In genomic region chr11:94209695-94210131, GRCm38 (mm10) we compare ENCODE assay signal across 8 mouse cellular contexts. TPM values are rescaled to one million over a fixed set of nuclear protein-coding genes. Genes with fewer than 3 reads are reported as not detected.
A peak's percentile ranks its signal among the peaks of the same experiment; 100 is the strongest.
DNase-seq lines count a peak whose midpoint lies in the region; ATAC-seq and TF ChIP-seq lines count a peak whose summit lies in the region.

No protein-coding gene starts in this region.

- TF ChIP-seq EP300 in heart, adult 2 months (IDR thresholded peaks at IDR 0.05; ENCODE audit: insufficient read depth, low read depth, low read length): no peak; the same call in 1 of the 2 replicates
- no peak for TF ChIP-seq EP300 in stomach, postnatal 0 days (optimal IDR thresholded peaks at IDR 0.05)

- TF ChIP-seq CTCF in heart, adult 2 months (IDR thresholded peaks at IDR 0.05): no peak
- TF ChIP-seq CTCF in lung, embryonic 14.5 days (IDR thresholded peaks at IDR 0.05; ENCODE audit: low read depth): no peak
- 0 out of 2 replicates have a peak, but pooled peaks have one; percentile 0 for TF ChIP-seq CTCF in stomach, postnatal 0 days (IDR thresholded peaks at IDR 0.05; ENCODE audit: low read depth)

- TF ChIP-seq POLR2A in heart, adult 2 months (IDR thresholded peaks at IDR 0.05; ENCODE audit: insufficient read depth, low read depth, low read length): no peak; the same call in 1 of the 2 replicates

- peak overlapping the region; percentile 76 for H3K4me3 ChIP-seq in heart, adult 2 months
- H3K4me3 ChIP-seq in hindbrain, embryonic 12.5 days: peak overlapping the region; percentile 98
- peak overlapping the region; percentile 43 for H3K4me3 ChIP-seq in lung, embryonic 14.5 days (ENCODE audit: low read depth, low read length)
- peak overlapping the region; percentile 28 for H3K4me3 ChIP-seq in stomach, postnatal 0 days (ENCODE audit: low read depth, low read length)

- H3K4me1 ChIP-seq in heart, adult 2 months (ENCODE audit: control insufficient read depth, insufficient read depth, low read length): no peaks in the 10 kb centered on the region
- peaks cover 20% of the 10 kb centered on the region for H3K4me1 ChIP-seq in hindbrain, embryonic 12.5 days
- H3K4me1 ChIP-seq in lung, embryonic 14.5 days (ENCODE audit: insufficient read depth): 0 out of 2 replicates have a peak, but pooled peaks cover 2% of the 10 kb centered on the region
- H3K4me1 ChIP-seq in stomach, postnatal 0 days (replicated peaks; ENCODE audit: control insufficient read depth, insufficient read depth): no peaks in the 10 kb centered on the region

- 0 out of 2 replicates have a peak, but pooled peaks cover 2% of the 10 kb centered on the region for H3K79me2 ChIP-seq in heart, adult 2 months (replicated peaks; ENCODE audit: control insufficient read depth, insufficient read depth, low read length)

- peak overlapping the region; percentile 94 for H3K27ac ChIP-seq in heart, adult 2 months
- H3K27ac ChIP-seq in hindbrain, embryonic 12.5 days: peak overlapping the region; percentile 99
- peak overlapping the region; percentile 96 for H3K27ac ChIP-seq in lung, embryonic 14.5 days (ENCODE audit: low read depth)
- peak overlapping the region; percentile 95 for H3K27ac ChIP-seq in stomach, postnatal 0 days (replicated peaks)

- 3% methylated on average over 14 of the region's 14 CpGs for WGBS in heart, adult 2 months
- 3% methylated on average over 14 of the region's 14 CpGs for WGBS in hindbrain, embryonic 12.5 days
- 2% methylated on average over 14 of the region's 14 CpGs for WGBS in lung, embryonic 14.5 days
- 1% methylated on average over 14 of the region's 14 CpGs for WGBS in stomach, postnatal 0 days

- ATAC-seq in hindbrain, embryonic 12.5 days (ENCODE audit: low FRiP score): no peak
- ATAC-seq in lung, embryonic 14.5 days (ENCODE audit: insufficient read depth): no peak
- no peak for ATAC-seq in stomach, postnatal 0 days (ENCODE audit: low FRiP score, low TSS enrichment)

- intact Hi-C loops in heart, adult 2 months (cut with DNase I): loop anchor here (1.0 to 5.0 kb wide), 4 partner anchors 26 to 242 kb away; partner anchors contain the start of genes Gm20390, Luc7l3 and Nme1

- peaks cover 5% of the 10 kb centered on the region for H3K36me3 ChIP-seq in heart, adult 2 months (ENCODE audit: control insufficient read depth, insufficient read depth, low read length)
- H3K36me3 ChIP-seq in hindbrain, embryonic 12.5 days: peaks cover 8% of the 10 kb centered on the region
- peaks cover 14% of the 10 kb centered on the region for H3K36me3 ChIP-seq in lung, embryonic 14.5 days (ENCODE audit: insufficient read depth)
- peaks cover 7% of the 10 kb centered on the region for H3K36me3 ChIP-seq in stomach, postnatal 0 days (ENCODE audit: control insufficient read depth, insufficient read depth, low read length)

- H3K9ac ChIP-seq in heart, adult 2 months (ENCODE audit: low read depth, low read length): peak overlapping the region; percentile 62
- H3K9ac ChIP-seq in hindbrain, embryonic 12.5 days: peak overlapping the region; percentile 65
- peak overlapping the region; percentile 64 for H3K9ac ChIP-seq in lung, embryonic 14.5 days
- H3K9ac ChIP-seq in stomach, postnatal 0 days (ENCODE audit: low read length): peak overlapping the region; percentile 60

- DNase-seq in heart, adult 2 months: no peak
- DNase-seq in heart, postnatal 4 days: no peak
- DNase-seq in urinary bladder, adult 18-20 months (ENCODE audit: low spot score in 2 of 2): peak; percentile 22 to 47
- DNase-seq in urinary bladder, postnatal 25 days (ENCODE audit: low spot score): no peak
- DNase-seq in lung, embryonic 14.5 days: no peak
- DNase-seq in stomach, postnatal 0 days (ENCODE audit: low spot score): no peak
- no peak for DNase-seq in cerebellum, postnatal 10 days

- no peaks in the 10 kb centered on the region for H3K9me3 ChIP-seq in hindbrain, embryonic 12.5 days (replicated peaks)
- no peaks in the 10 kb centered on the region for H3K9me3 ChIP-seq in lung, embryonic 14.5 days (ENCODE audit: low read depth, low read length)
- no peaks in the 10 kb centered on the region for H3K9me3 ChIP-seq in stomach, postnatal 0 days (ENCODE audit: control insufficient read depth, low read length)

- no peaks in the 10 kb centered on the region for H3K27me3 ChIP-seq in heart, adult 2 months (ENCODE audit: control insufficient read depth, insufficient read depth, low read length)
- no peaks in the 10 kb centered on the region for H3K27me3 ChIP-seq in hindbrain, embryonic 12.5 days
- H3K27me3 ChIP-seq in lung, embryonic 14.5 days (ENCODE audit: insufficient read depth, low read length): no peaks in the 10 kb centered on the region
- H3K27me3 ChIP-seq in stomach, postnatal 0 days (ENCODE audit: control insufficient read depth, insufficient read depth, low read length): no peaks in the 10 kb centered on the region

- H3K4me2 ChIP-seq in hindbrain, embryonic 12.5 days (replicated peaks): peak overlapping the region; percentile 87
- peak overlapping the region; percentile 98 for H3K4me2 ChIP-seq in lung, embryonic 14.5 days
- peak overlapping the region; percentile 56 for H3K4me2 ChIP-seq in stomach, postnatal 0 days (replicated peaks; ENCODE audit: low read depth)

RNA-seq across cellular contexts. Expression of gene Tob1, which starts 1.5 kb away (rescaled TPM):
- 10 to 100 TPM; 47.6 to 55.1 TPM for total RNA-seq in heart, adult 2 months (2021)
- polyA plus RNA-seq in heart, adult 2 months (2012; rRNA removed): 29.0 and 33.1 TPM in 2 replicates
- 10 to 100 TPM; 62.2 to 69.9 TPM for total RNA-seq in heart, postnatal 4 days (2021)
- polyA plus RNA-seq in hindbrain, embryonic 12.5 days (2016; fragmentation: Nextera tagmentation; extraction: Ambion mirVana): 41.7 and 46.8 TPM in 2 replicates
- polyA plus RNA-seq in lung, embryonic 14.5 days (2014; fragmentation: Nextera tagmentation; extraction: Ambion mirVana): 18.2 and 19.9 TPM in 2 replicates
- 71.1 and 74.1 TPM in 2 replicates for polyA plus RNA-seq in stomach, postnatal 0 days (2015; fragmentation: Nextera tagmentation; extraction: Ambion mirVana)

RNA-seq across cellular contexts. Expression of gene Wfikkn2, which starts 36.1 kb away (rescaled TPM):
- total RNA-seq in heart, adult 2 months (2021): 1 to 10 TPM; 4.3 to 6.3 TPM
- polyA plus RNA-seq in heart, adult 2 months (2012; rRNA removed): 4.5 and 4.6 TPM in 2 replicates
- 1 to 10 TPM; 2.0 TPM for total RNA-seq in heart, postnatal 4 days (2021)
- 6.8 and 9.1 TPM in 2 replicates for polyA plus RNA-seq in hindbrain, embryonic 12.5 days (2016; fragmentation: Nextera tagmentation; extraction: Ambion mirVana)
- 0.45 and 0.65 TPM in 2 replicates for polyA plus RNA-seq in lung, embryonic 14.5 days (2014; fragmentation: Nextera tagmentation; extraction: Ambion mirVana)
- 1.4 and 1.9 TPM in 2 replicates for polyA plus RNA-seq in stomach, postnatal 0 days (2015; fragmentation: Nextera tagmentation; extraction: Ambion mirVana)

Comparison
In these comparisons a context has a peak if more than half of its experiments do, and no peak if none do; other contexts are left out.
1. DNase-seq: peak in urinary bladder, adult 18-20 months (2 of 2); none in heart, adult 2 months (0 of 2), heart, postnatal 4 days (single experiment), urinary bladder, postnatal 25 days (single experiment), lung, embryonic 14.5 days (single experiment), stomach, postnatal 0 days (single experiment) and cerebellum, postnatal 10 days (0 of 2).
2. H3K4me3 ChIP-seq: peak in every context shown above with its lines; median percentile 98 in hindbrain, embryonic 12.5 days; 76 in heart, adult 2 months; 43 in lung, embryonic 14.5 days; 28 in stomach, postnatal 0 days.
3. Peak in every context shown above with its lines, with median percentiles within 50 percentile points of each other: H3K27ac ChIP-seq, H3K9ac ChIP-seq and H3K4me2 ChIP-seq.